Mouse (Mus musculus): ENCODE measurements around the gene Cdr2l. TPM values are rescaled to one million over a fixed set of nuclear protein-coding genes. Genes with fewer than 3 reads are reported as not detected.

Cdr2l gene
- total and polyA plus RNA-seq, 2 experiments: 1.4 to 2.7 TPM

GRCm38 (mm10) chr11:115371354-115371753 lies 10.4 kb upstream of the Cdr2l start:
- no peak for DNase-seq (ENCODE audit: extremely low read depth, low read depth, low spot score)
- no peak overlapping the region for H3K9ac ChIP-seq (ENCODE audit: low read depth, low read length)
- H3K27ac ChIP-seq (replicated peaks; ENCODE audit: insufficient read depth, low read depth, low read length): no peak overlapping the region
- no peak for TF ChIP-seq CTCF (IDR thresholded peaks at IDR 0.05; ENCODE audit: low read depth, low read length)
- no peak for TF ChIP-seq POLR2A (IDR thresholded peaks at IDR 0.05; ENCODE audit: extremely low read depth, insufficient read depth, low read length)
- no peaks in the 10 kb centered on the region for H3K36me3 ChIP-seq (ENCODE audit: control insufficient read depth, insufficient read depth, low read length)
- no peaks in the 10 kb centered on the region for H3K79me2 ChIP-seq (ENCODE audit: control insufficient read depth, insufficient read depth, low read length)
- H3K27me3 ChIP-seq (ENCODE audit: control insufficient read depth, insufficient read depth, low read length): peaks cover 4% of the 10 kb centered on the region
- H3K4me1 ChIP-seq (ENCODE audit: control insufficient read depth, insufficient read depth, low read length): peaks cover 5% of the 10 kb centered on the region
- 83% methylated on average over 8 of the region's 8 CpGs for WGBS
- H3K4me3 ChIP-seq (ENCODE audit: insufficient read depth, low read depth, low read length): no peak overlapping the region

GRCm38 (mm10) chr11:115372015-115372414 lies 9.7 kb upstream of the Cdr2l start:
- H3K27ac ChIP-seq (replicated peaks; ENCODE audit: insufficient read depth, low read depth, low read length): no peak overlapping the region
- no peaks in the 10 kb centered on the region for H3K36me3 ChIP-seq (ENCODE audit: control insufficient read depth, insufficient read depth, low read length)
- no peak overlapping the region for H3K9ac ChIP-seq (ENCODE audit: low read depth, low read length)
- no peaks in the 10 kb centered on the region for H3K79me2 ChIP-seq (ENCODE audit: control insufficient read depth, insufficient read depth, low read length)
- H3K4me1 ChIP-seq (ENCODE audit: control insufficient read depth, insufficient read depth, low read length): peaks cover 5% of the 10 kb centered on the region
- no peak for DNase-seq (ENCODE audit: extremely low read depth, low read depth, low spot score)
- WGBS: 88% methylated on average over 1 of the region's 1 CpGs
- no peak overlapping the region for H3K4me3 ChIP-seq (ENCODE audit: insufficient read depth, low read depth, low read length)
- no peak for TF ChIP-seq CTCF (IDR thresholded peaks at IDR 0.05; ENCODE audit: low read depth, low read length)
- no peak for TF ChIP-seq POLR2A (IDR thresholded peaks at IDR 0.05; ENCODE audit: extremely low read depth, insufficient read depth, low read length)
- H3K27me3 ChIP-seq (ENCODE audit: control insufficient read depth, insufficient read depth, low read length): peaks cover under 1% of the 10 kb centered on the region

GRCm38 (mm10) chr11:115372737-115373136 lies 9.0 kb upstream of the Cdr2l start:
- 58% methylated on average over 2 of the region's 2 CpGs for WGBS
- no peak for DNase-seq (ENCODE audit: extremely low read depth, low read depth, low spot score)
- Histone ChIP-seq H3K4me3 (ENCODE audit: insufficient read depth, low read depth, low read length) (no peak overlapping the region), H3K79me2 (ENCODE audit: control insufficient read depth, insufficient read depth, low read length) (no peaks in the 10 kb centered on the region), H3K36me3 (ENCODE audit: control insufficient read depth, insufficient read depth, low read length) (no peaks in the 10 kb centered on the region), H3K4me1 (ENCODE audit: control insufficient read depth, insufficient read depth, low read length) (peaks cover 4% of the 10 kb centered on the region), H3K27ac (replicated peaks; ENCODE audit: insufficient read depth, low read depth, low read length) (no peak overlapping the region), H3K27me3 (ENCODE audit: control insufficient read depth, insufficient read depth, low read length) (no peaks in the 10 kb centered on the region), H3K9ac (ENCODE audit: low read depth, low read length) (no peak overlapping the region)
- TF ChIP-seq CTCF (IDR thresholded peaks at IDR 0.05; ENCODE audit: low read depth, low read length) (no peak), POLR2A (IDR thresholded peaks at IDR 0.05; ENCODE audit: extremely low read depth, insufficient read depth, low read length) (no peak)

- Histone ChIP-seq H3K4me3 (ENCODE audit: insufficient read depth, low read depth, low read length) (peak overlapping the region; percentile 54), H3K4me1 (ENCODE audit: control insufficient read depth, insufficient read depth, low read length) (peaks cover 3% of the 10 kb centered on the region; the same call in 1 of the 2 replicates), H3K9ac (ENCODE audit: low read depth, low read length) (peak overlapping the region; percentile 26; the same call in 1 of the 2 replicates), H3K27me3 (ENCODE audit: control insufficient read depth, insufficient read depth, low read length) (no peaks in the 10 kb centered on the region), H3K27ac (replicated peaks; ENCODE audit: insufficient read depth, low read depth, low read length) (no peak overlapping the region), H3K36me3 (ENCODE audit: control insufficient read depth, insufficient read depth, low read length) (no peaks in the 10 kb centered on the region), H3K79me2 (ENCODE audit: control insufficient read depth, insufficient read depth, low read length) (no peaks in the 10 kb centered on the region)
- DNase-seq (ENCODE audit: extremely low read depth, low read depth, low spot score): peak; percentile 39
- 2% methylated on average over 30 of the region's 30 CpGs for WGBS
- TF ChIP-seq POLR2A (IDR thresholded peaks at IDR 0.05; ENCODE audit: extremely low read depth, insufficient read depth, low read length): no peak
- TF ChIP-seq CTCF (IDR thresholded peaks at IDR 0.05; ENCODE audit: low read depth, low read length): no peak
Observed at GRCm38 (mm10) chr11:115373805-115374694, 7.7 kb upstream of the Cdr2l start.

GRCm38 (mm10) chr11:115374695-115375425 lies 6.9 kb upstream of the Cdr2l start:
- no peaks in the 10 kb centered on the region for H3K79me2 ChIP-seq (ENCODE audit: control insufficient read depth, insufficient read depth, low read length)
- peaks cover 3% of the 10 kb centered on the region; the same call in 1 of the 2 replicates for H3K4me1 ChIP-seq (ENCODE audit: control insufficient read depth, insufficient read depth, low read length)
- no peak for DNase-seq (ENCODE audit: extremely low read depth, low read depth, low spot score)
- TF ChIP-seq POLR2A (IDR thresholded peaks at IDR 0.05; ENCODE audit: extremely low read depth, insufficient read depth, low read length) (no peak), CTCF (IDR thresholded peaks at IDR 0.05; ENCODE audit: low read depth, low read length) (no peak)
- no peaks in the 10 kb centered on the region for H3K36me3 ChIP-seq (ENCODE audit: control insufficient read depth, insufficient read depth, low read length)
- H3K27ac ChIP-seq (replicated peaks; ENCODE audit: insufficient read depth, low read depth, low read length): no peak overlapping the region
- no peak overlapping the region for H3K9ac ChIP-seq (ENCODE audit: low read depth, low read length)
- H3K4me3 ChIP-seq (ENCODE audit: insufficient read depth, low read depth, low read length): no peak overlapping the region
- no peaks in the 10 kb centered on the region for H3K27me3 ChIP-seq (ENCODE audit: control insufficient read depth, insufficient read depth, low read length)
- WGBS: 59% methylated on average over 12 of the region's 12 CpGs
